17 mouse cellular contexts compared by ENCODE assay signal in the genomic region with DNA sequence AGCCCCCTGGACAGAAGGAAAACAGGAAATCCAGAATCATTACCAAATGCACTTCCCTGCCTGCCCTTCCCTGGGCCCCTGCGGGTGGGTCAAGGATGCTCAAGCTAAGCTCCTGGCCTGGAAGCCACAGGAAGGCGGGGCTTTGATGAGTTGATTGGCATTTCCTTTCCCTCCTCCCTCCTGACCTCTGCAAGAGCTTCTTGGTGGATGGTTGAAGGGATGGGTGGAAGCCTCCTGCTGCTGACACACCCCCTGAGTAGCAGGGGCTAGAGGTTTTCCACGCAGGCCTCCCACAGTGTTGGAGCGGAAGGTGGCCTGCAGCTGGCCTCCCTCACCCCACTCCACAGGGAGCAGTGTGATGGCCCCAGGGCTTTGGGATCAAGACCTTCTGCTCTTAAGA.
DNase-seq lines count a peak whose midpoint lies in the region; ATAC-seq and TF ChIP-seq lines count a peak whose summit lies in the region.
"Had no signal": no experiment of that assay in that cellular context is flagged by ENCODE, and none has a peak within 500 bp of the region (broad histone marks: within the 10 kb centered on the region; RNA-seq: fewer than 3 reads in every experiment).

No protein-coding gene starts in this region.

- H3K4me1 ChIP-seq in liver, embryonic 13.5 days (replicated peaks): no peaks in the 10 kb centered on the region
- H3K4me1 ChIP-seq in thymus, adult 2 months (replicated peaks; ENCODE audit: control insufficient read depth, insufficient read depth, low read length): no peaks in the 10 kb centered on the region
- H3K4me1 ChIP-seq: heart, embryonic 15.5 days; liver, embryonic 12.5 days had no signal

- no peaks in the 10 kb centered on the region for H3K9me3 ChIP-seq in liver, embryonic 13.5 days (replicated peaks)
- H3K9me3 ChIP-seq: embryonic facial prominence, embryonic 15.5 days; forebrain, embryonic 13.5 days; heart, embryonic 15.5 days; liver, embryonic 12.5 days had no signal

- 0 out of 2 replicates have a peak, but pooled peaks have one; percentile 18 for ATAC-seq in liver, embryonic 13.5 days (ENCODE audit: low read depth)
- ATAC-seq: forebrain, embryonic 13.5 days; liver, embryonic 12.5 days had no signal

- no peak for TF ChIP-seq POLR2A in thymus, adult 2 months (IDR thresholded peaks at IDR 0.05; ENCODE audit: control insufficient read depth, extremely low read depth, insufficient read depth, low read length, poor library complexity)

- no peak for TF ChIP-seq CTCF in thymus, adult 2 months (IDR thresholded peaks at IDR 0.05; ENCODE audit: borderline replicate concordance, control insufficient read depth, extremely low read depth, insufficient read depth, low read length, poor library complexity)

- no peaks in the 10 kb centered on the region for H3K36me3 ChIP-seq in liver, embryonic 13.5 days
- no peaks in the 10 kb centered on the region for H3K36me3 ChIP-seq in thymus, adult 2 months (ENCODE audit: control insufficient read depth, insufficient read depth, low read length)
- H3K36me3 ChIP-seq: embryonic facial prominence, embryonic 15.5 days; heart, embryonic 15.5 days; liver, embryonic 12.5 days; neural tube, embryonic 13.5 days had no signal

- WGBS in liver, embryonic 13.5 days (ENCODE audit: insufficient replicate concordance): 32% methylated on average over 4 of the region's 4 CpGs
- WGBS in thymus, adult 2 months: 74% methylated on average over 4 of the region's 4 CpGs

- no peak overlapping the region for H3K4me2 ChIP-seq in liver, embryonic 13.5 days
- H3K4me2 ChIP-seq: embryonic facial prominence, embryonic 15.5 days; forebrain, embryonic 13.5 days; heart, embryonic 15.5 days; liver, embryonic 12.5 days; neural tube, embryonic 13.5 days had no signal

- H3K9ac ChIP-seq in liver, embryonic 13.5 days: no peak overlapping the region
- H3K9ac ChIP-seq: embryonic facial prominence, embryonic 15.5 days; forebrain, embryonic 13.5 days; heart, embryonic 15.5 days; liver, embryonic 12.5 days; neural tube, embryonic 13.5 days had no signal

- no peak overlapping the region for H3K27ac ChIP-seq in liver, embryonic 13.5 days
- H3K27ac ChIP-seq in thymus, adult 2 months (ENCODE audit: control insufficient read depth, insufficient read depth, low read length): no peak overlapping the region
- H3K27ac ChIP-seq: embryonic facial prominence, embryonic 15.5 days; forebrain, embryonic 13.5 days; heart, embryonic 15.5 days; liver, embryonic 12.5 days; neural tube, embryonic 13.5 days had no signal

- no peak for DNase-seq in liver, embryonic 13.5 days
- DNase-seq in liver: no peak
- peak; percentile 78 for DNase-seq in embryo, embryonic 10 days (ENCODE audit: low spot score)
- DNase-seq in kidney, adult 18-20 months: peak; percentile 11
- DNase-seq in kidney, postnatal 25 days: peak; percentile 25 to 55
- DNase-seq in thymus, postnatal 25 days: no peak
- DNase-seq in thymus, adult 2 months: no peak
- DNase-seq: adrenal gland, postnatal 36 days; cerebellum, postnatal 14 days; heart, adult 11 months; lung, postnatal 14 days; spleen, adult 18-20 months had no signal

- H3K27me3 ChIP-seq in liver, embryonic 13.5 days: no peaks in the 10 kb centered on the region
- no peaks in the 10 kb centered on the region for H3K27me3 ChIP-seq in thymus, adult 2 months (ENCODE audit: control insufficient read depth, insufficient read depth, low read length)
- H3K27me3 ChIP-seq: embryonic facial prominence, embryonic 15.5 days; forebrain, embryonic 13.5 days; liver, embryonic 12.5 days; neural tube, embryonic 13.5 days had no signal

- H3K4me3 ChIP-seq in liver, embryonic 13.5 days (replicated peaks): no peak overlapping the region
- H3K4me3 ChIP-seq in thymus, adult 2 months (ENCODE audit: control insufficient read depth, insufficient read depth, low read length): no peak overlapping the region
- H3K4me3 ChIP-seq: embryonic facial prominence, embryonic 15.5 days; forebrain, embryonic 13.5 days; heart, embryonic 15.5 days; liver, embryonic 12.5 days; neural tube, embryonic 13.5 days had no signal

Comparison
In these comparisons a context has a peak if more than half of its experiments do, and no peak if none do; other contexts are left out.
1. DNase-seq: peak in embryo, embryonic 10 days (single experiment), kidney, adult 18-20 months (single experiment) and kidney, postnatal 25 days (2 of 2); none in liver, embryonic 13.5 days (single experiment), liver (single experiment), thymus, postnatal 25 days (single experiment) and thymus, adult 2 months (single experiment).